Mouse (Mus musculus) ES-Bruce4 (cell line): Measurements from ENCODE around the gene Snx3. TPM values are rescaled to one million over a fixed set of nuclear protein-coding genes. Genes with fewer than 3 reads are reported as not detected.
A peak's percentile ranks its signal among the peaks of the same experiment; 100 is the strongest.

Experiments
- H3K27ac ChIP-seq: 2 replicates; pipeline ENCODE4 v1.5.1; 2012; ENCODE audit warnings: low read length, inconsistent platforms; ENCODE audit not compliant: insufficient read depth
- H3K27me3 ChIP-seq: 2 replicates; pipeline ENCODE4 v1.6.1; 2012; ENCODE audit warnings: mild to moderate bottlenecking, low read length, inconsistent platforms; ENCODE audit not compliant: control insufficient read depth, poor library complexity, insufficient read depth, severe bottlenecking
- H3K36me3 ChIP-seq: 2 replicates; pipeline ENCODE4 v1.6.1; 2012; ENCODE audit warnings: inconsistent platforms, mild to moderate bottlenecking, low read length, moderate library complexity; ENCODE audit not compliant: control insufficient read depth, poor library complexity, insufficient read depth, severe bottlenecking
- H3K4me1 ChIP-seq: one replicate; pipeline ENCODE4 v1.8.1; 2011; ENCODE audit warnings: low read length; ENCODE audit not compliant: control insufficient read depth, insufficient read depth
- H3K4me3 ChIP-seq: 2 replicates; pipeline ENCODE4 v1.5.1; 2011; ENCODE audit warnings: low read depth, mild to moderate bottlenecking, low read length
- H3K9ac ChIP-seq: 2 replicates; pipeline ENCODE4 v1.6.1; 2012; ENCODE audit warnings: low read depth, mild to moderate bottlenecking, inconsistent platforms; ENCODE audit not compliant: poor library complexity, severe bottlenecking
- H3K9me3 ChIP-seq: replicated peaks from 2 replicates; pipeline ENCODE4 v1.6.1; 2012; ENCODE audit warnings: mild to moderate bottlenecking, low read length, inconsistent platforms; ENCODE audit not compliant: control insufficient read depth, poor library complexity, insufficient read depth, severe bottlenecking
- CTCF ChIP-seq: IDR thresholded peaks from one replicate; pipeline ENCODE4 v1.8.1; 2011; ENCODE audit warnings: low read depth, low read length
- EP300 ChIP-seq: IDR thresholded peaks from 2 replicates; pipeline ENCODE4 v1.6.1; 2011; ENCODE audit warnings: low read depth, low read length; ENCODE audit not compliant: insufficient read depth
- POLR2A ChIP-seq: IDR thresholded peaks from one replicate; pipeline ENCODE4 v1.8.1; 2011; ENCODE audit warnings: low read length; ENCODE audit not compliant: insufficient read depth
- polyA plus RNA-seq: library from polyadenylated mRNA; stranded (reverse); fragments of >200 nt; gene quantifications from 2 replicates; pipeline ENCODE4 v1.2.4, GENCODE M21; 2011; ENCODE audit warnings: low read depth; ENCODE audit not compliant: missing spikeins, insufficient read depth, insufficient read length

The Snx3 gene
- 190 and 194 TPM in 2 replicates for polyA plus RNA-seq

DNA sequence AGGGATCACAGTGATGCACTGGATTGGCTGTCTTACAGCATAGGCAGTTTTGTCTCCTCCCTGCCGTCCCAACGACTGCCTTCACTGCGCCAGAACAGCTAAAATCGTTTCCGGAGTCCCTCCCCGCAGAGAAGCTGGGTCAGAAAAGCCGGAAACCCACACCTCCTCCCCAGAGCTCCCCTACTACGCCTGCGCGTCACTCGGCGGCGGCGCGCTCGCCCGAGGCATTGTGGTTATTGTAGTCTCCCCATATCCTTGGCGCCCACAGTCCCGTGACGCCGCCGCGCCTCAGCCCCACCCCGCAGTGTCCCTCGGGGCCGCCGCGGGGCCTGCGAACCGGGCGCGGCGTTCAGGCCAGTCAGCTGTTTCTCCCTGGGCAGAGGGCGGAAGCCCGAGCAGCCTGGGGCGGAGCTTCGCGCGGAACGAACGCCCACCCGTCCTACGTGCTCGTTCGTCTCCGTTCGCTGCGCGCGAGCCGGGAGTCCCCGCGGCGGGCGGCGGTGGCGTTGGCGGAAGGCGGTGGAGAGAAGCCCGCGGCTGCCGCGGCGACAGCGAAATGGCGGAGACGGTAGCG is at the start of gene Snx3:
Snx3 (plus strand) TSS at position 256 of the 574 bp plus-strand sequence.
- Histone ChIP-seq H3K4me1 (no peaks in the 10 kb centered on the region), H3K27ac (peak within 1 kb of the TSS; percentile 93), H3K9me3 (no peaks in the 10 kb centered on the region), H3K4me3 (peak within 1 kb of the TSS; percentile 85), H3K27me3 (no peaks in the 10 kb centered on the region), H3K36me3 (peaks cover 2% of the 10 kb centered on the region), H3K9ac (peak within 1 kb of the TSS; percentile 95)
- TF ChIP-seq CTCF, result no peak
- peak; percentile 80 for TF ChIP-seq POLR2A

DNA sequence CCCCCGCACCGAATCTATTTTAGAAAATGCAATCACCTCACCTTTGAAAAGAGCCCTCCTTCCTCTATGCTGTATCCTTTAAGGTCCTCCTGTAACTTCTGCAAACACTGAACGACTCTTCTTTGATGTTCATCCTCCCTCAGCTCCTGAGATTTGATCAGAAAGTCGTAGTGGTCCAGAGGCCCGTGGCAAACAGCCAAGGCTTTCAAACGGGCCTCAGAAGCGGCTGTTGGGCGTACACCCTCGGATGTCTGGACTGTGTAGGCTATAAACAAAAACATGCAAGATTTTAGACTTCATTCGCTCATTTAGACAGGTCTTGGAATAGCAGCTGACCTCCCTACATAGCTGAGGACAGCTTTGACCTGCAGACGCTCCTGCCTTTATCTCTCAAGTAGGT is 47.6 kb upstream of the Snx3 start:
- Histone ChIP-seq H3K27me3 (no peaks in the 10 kb centered on the region), H3K27ac (no peak overlapping the region), H3K4me3 (no peak overlapping the region), H3K36me3 (no peaks in the 10 kb centered on the region; the same call in 1 of the 2 replicates), H3K9ac (no peak overlapping the region), H3K4me1 (no peaks in the 10 kb centered on the region), H3K9me3 (peaks cover 15% of the 10 kb centered on the region)
- no peak for TF ChIP-seq POLR2A
- TF ChIP-seq CTCF, result no peak
- no peak for TF ChIP-seq EP300

- Histone ChIP-seq H3K27me3 (no peaks in the 10 kb centered on the region), H3K9ac (no peak overlapping the region), H3K27ac (no peak overlapping the region), H3K4me1 (no peaks in the 10 kb centered on the region), H3K36me3 (no peaks in the 10 kb centered on the region; the same call in 1 of the 2 replicates), H3K9me3 (peaks cover 18% of the 10 kb centered on the region), H3K4me3 (no peak overlapping the region)
- TF ChIP-seq EP300, result no peak
- no peak for TF ChIP-seq POLR2A
- TF ChIP-seq CTCF, result no peak
Measured at GRCm38 (mm10) chr10:42454690-42455089, 47.1 kb upstream of the Snx3 start.

DNA sequence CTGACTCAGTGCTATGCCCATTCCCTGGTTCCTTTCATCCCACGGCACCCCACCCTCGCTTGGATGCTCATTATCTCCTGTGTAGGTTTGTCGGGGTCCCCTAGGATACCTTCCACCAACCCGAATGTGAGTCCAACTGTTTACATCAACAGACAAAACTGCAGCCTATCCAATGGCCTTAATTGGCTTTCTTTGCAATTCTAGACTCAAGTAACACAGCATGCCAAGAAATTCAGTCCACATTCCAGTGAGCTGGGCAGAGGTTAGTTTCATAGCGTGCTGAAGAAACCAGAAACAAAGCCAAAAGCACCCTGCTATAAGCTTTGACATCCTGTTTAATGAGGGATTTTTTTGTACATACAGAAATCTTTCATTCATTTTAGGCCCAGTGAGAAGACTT is 45.8 kb upstream of the Snx3 start:
- H3K36me3 ChIP-seq, result no peaks in the 10 kb centered on the region; the same call in 1 of the 2 replicates
- H3K27ac ChIP-seq, result no peak overlapping the region
- H3K4me3 ChIP-seq, result no peak overlapping the region
- no peak overlapping the region for H3K9ac ChIP-seq
- no peaks in the 10 kb centered on the region for H3K4me1 ChIP-seq
- peaks cover 18% of the 10 kb centered on the region for H3K9me3 ChIP-seq
- TF ChIP-seq POLR2A, result no peak
- no peak for TF ChIP-seq EP300
- no peak for TF ChIP-seq CTCF
- H3K27me3 ChIP-seq, result no peaks in the 10 kb centered on the region

DNA sequence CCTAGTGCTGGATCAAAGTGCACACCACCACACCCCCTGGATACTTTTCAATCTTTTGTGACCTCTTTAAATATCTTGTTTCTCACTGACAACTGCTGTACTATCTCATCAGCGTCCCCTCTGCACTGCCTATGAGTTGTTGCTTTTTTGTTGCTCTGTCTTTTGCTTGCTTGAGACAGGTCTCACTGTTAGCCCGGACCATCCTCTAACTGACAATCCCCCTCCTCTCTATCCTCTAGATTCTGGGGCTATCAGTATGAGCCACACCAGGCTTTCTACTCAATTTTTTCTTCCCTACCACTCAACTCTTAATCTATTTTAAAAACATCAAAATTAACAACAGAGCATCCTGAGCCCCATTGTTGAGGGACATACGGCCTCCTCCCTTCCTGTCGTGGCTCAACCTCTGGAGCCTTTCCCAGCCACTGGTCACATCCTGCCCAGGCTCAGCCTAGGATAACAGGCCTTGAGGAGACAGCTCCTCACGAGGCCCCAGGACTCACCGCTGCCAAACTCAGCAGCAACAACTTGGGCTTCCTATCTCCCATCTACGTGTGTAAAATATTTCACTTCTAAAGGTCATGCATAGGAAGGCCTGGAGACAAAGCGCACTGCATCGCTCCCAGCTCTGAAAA is 44.2 kb upstream of the Snx3 start:
- no peak overlapping the region for H3K9ac ChIP-seq
- peaks cover 18% of the 10 kb centered on the region for H3K9me3 ChIP-seq
- no peaks in the 10 kb centered on the region; the same call in 1 of the 2 replicates for H3K36me3 ChIP-seq
- H3K27ac ChIP-seq, result no peak overlapping the region
- no peaks in the 10 kb centered on the region for H3K27me3 ChIP-seq
- H3K4me3 ChIP-seq, result no peak overlapping the region
- no peaks in the 10 kb centered on the region for H3K4me1 ChIP-seq
- TF ChIP-seq POLR2A, result no peak
- TF ChIP-seq CTCF, result no peak

DNA sequence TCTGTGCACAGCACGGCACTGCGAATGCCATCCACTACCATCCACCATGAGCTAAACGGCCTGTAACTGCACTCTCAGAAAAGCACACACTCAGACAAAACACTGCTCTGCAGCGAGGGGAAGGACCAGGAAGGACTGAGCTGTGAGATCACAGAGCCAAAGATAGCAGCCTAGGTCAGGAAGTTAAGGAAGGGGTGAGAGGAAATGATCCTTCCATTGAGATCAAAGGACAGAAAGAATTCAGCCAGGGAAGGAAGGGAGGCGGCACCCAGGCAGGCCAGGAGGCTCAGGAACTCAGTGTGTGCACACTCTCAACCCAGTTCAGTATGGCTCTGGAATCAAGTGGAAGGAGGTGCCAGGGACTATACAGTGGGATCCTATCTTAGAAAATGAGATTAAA is 37.6 kb upstream of the Snx3 start:
- TF ChIP-seq EP300 (no peak), POLR2A (no peak), CTCF (no peak)
- no peaks in the 10 kb centered on the region for H3K4me1 ChIP-seq
- H3K36me3 ChIP-seq, result no peaks in the 10 kb centered on the region
- no peak overlapping the region for H3K9ac ChIP-seq
- H3K4me3 ChIP-seq, result no peak overlapping the region
- peak overlapping the region; percentile 21; the same call in 1 of the 2 replicates for H3K27ac ChIP-seq
- peaks cover 3% of the 10 kb centered on the region for H3K9me3 ChIP-seq
- H3K27me3 ChIP-seq, result no peaks in the 10 kb centered on the region
